8 mouse cellular contexts compared by ENCODE assay signal in genomic region chr12:37881376-37881775, GRCm38 (mm10).
DNase-seq lines count a peak whose midpoint lies in the region; ATAC-seq lines count a peak whose summit lies in the region.

No protein-coding gene starts in this region.

- H3K36me3 ChIP-seq in lung, embryonic 16.5 days (ENCODE audit: control insufficient read depth, insufficient read depth, low read length): no peaks in the 10 kb centered on the region
- no peaks in the 10 kb centered on the region for H3K36me3 ChIP-seq in limb, embryonic 11.5 days (ENCODE audit: control insufficient read depth, insufficient read depth, low read length)
- H3K36me3 ChIP-seq in stomach, embryonic 15.5 days: no peaks in the 10 kb centered on the region

- H3K4me3 ChIP-seq in lung, embryonic 16.5 days (ENCODE audit: low read length): peak overlapping the region; percentile 54
- H3K4me3 ChIP-seq in limb, embryonic 11.5 days (ENCODE audit: low read depth, low read length): peak overlapping the region; percentile 39; the same call in 1 of the 2 replicates
- H3K4me3 ChIP-seq in stomach, embryonic 15.5 days (replicated peaks): peak overlapping the region; percentile 43; the same call in 1 of the 2 replicates

- peaks cover 12% of the 10 kb centered on the region for H3K4me1 ChIP-seq in lung, embryonic 16.5 days (replicated peaks; ENCODE audit: control insufficient read depth, insufficient read depth, low read length)
- no peaks in the 10 kb centered on the region for H3K4me1 ChIP-seq in limb, embryonic 11.5 days (ENCODE audit: control insufficient read depth, insufficient read depth, low read length)
- no peaks in the 10 kb centered on the region for H3K4me1 ChIP-seq in stomach, embryonic 15.5 days

- H3K4me2 ChIP-seq in lung, embryonic 16.5 days (ENCODE audit: low read depth, low read length): peak overlapping the region; percentile 87
- H3K4me2 ChIP-seq in limb, embryonic 11.5 days (ENCODE audit: low read depth, severe bottlenecking): peak overlapping the region; percentile 91
- H3K4me2 ChIP-seq in stomach, embryonic 15.5 days: peak overlapping the region; percentile 84

- DNase-seq in embryo, embryonic 11 days: peak; percentile 9
- no peak for DNase-seq in embryo, embryonic 10 days (ENCODE audit: low spot score)
- DNase-seq in lung, postnatal 36 days: no peak
- DNase-seq in limb, embryonic 11.5 days (ENCODE audit: low spot score): no peak
- DNase-seq in layer of hippocampus, adult 9-10 months (ENCODE audit: low spot score): no peak

- H3K9me3 ChIP-seq in lung, embryonic 16.5 days (ENCODE audit: control insufficient read depth, low read length): no peaks in the 10 kb centered on the region
- H3K9me3 ChIP-seq in limb, embryonic 11.5 days (ENCODE audit: control insufficient read depth, low read length): no peaks in the 10 kb centered on the region
- no peaks in the 10 kb centered on the region for H3K9me3 ChIP-seq in stomach, embryonic 15.5 days

- H3K27me3 ChIP-seq in lung, embryonic 16.5 days (ENCODE audit: control insufficient read depth, insufficient read depth, low read depth, low read length): no peaks in the 10 kb centered on the region
- H3K27me3 ChIP-seq in limb, embryonic 11.5 days (ENCODE audit: control insufficient read depth, insufficient read depth, low read length): no peaks in the 10 kb centered on the region
- no peaks in the 10 kb centered on the region for H3K27me3 ChIP-seq in stomach, embryonic 15.5 days (replicated peaks)

- no peak overlapping the region for H3K27ac ChIP-seq in lung, embryonic 16.5 days (ENCODE audit: low read length)
- H3K27ac ChIP-seq in limb, embryonic 11.5 days (replicated peaks; ENCODE audit: low read depth, low read length): no peak overlapping the region
- H3K27ac ChIP-seq in stomach, embryonic 15.5 days: no peak overlapping the region

- ATAC-seq in lung, embryonic 16.5 days (ENCODE audit: low read depth): no peak
- no peak for ATAC-seq in limb, embryonic 11.5 days (ENCODE audit: insufficient number of reproducible peaks, low FRiP score, low TSS enrichment, low read depth)
- ATAC-seq in stomach, embryonic 15.5 days (ENCODE audit: insufficient read depth, low FRiP score, low read depth): no peak
- ATAC-seq in megakaryocyte-erythroid progenitor cell, adult 5-6 weeks (replicated peaks; ENCODE audit: low FRiP score, low TSS enrichment, poor library complexity, severe bottlenecking): no peak

- WGBS in lung, embryonic 16.5 days: 9% methylated on average over 10 of the region's 10 CpGs
- 5% methylated on average over 10 of the region's 10 CpGs for WGBS in limb, embryonic 11.5 days
- 9% methylated on average over 10 of the region's 10 CpGs for WGBS in stomach, embryonic 15.5 days

- H3K9ac ChIP-seq in lung, embryonic 16.5 days (ENCODE audit: low read length): no peak overlapping the region
- no peak overlapping the region for H3K9ac ChIP-seq in limb, embryonic 11.5 days (ENCODE audit: low read length)
- no peak overlapping the region for H3K9ac ChIP-seq in stomach, embryonic 15.5 days
